Mouse (Mus musculus) forebrain, embryonic 14.5 days (tissue): ENCODE data around the gene Krtap27-1. TPM values are rescaled to one million over a fixed set of nuclear protein-coding genes. Genes with fewer than 3 reads are reported as not detected.

ENCODE experiments used
- ATAC-seq: fragments of 200-750 bp; cut with Nextera tagmentation; 2 replicates; pipeline ENCODE4 v1.8.0; 2017; ENCODE audit warnings: mild to moderate bottlenecking, moderate library complexity
- DNase-seq: peaks from one replicate; pipeline ENCODE4 v3.0.0-alpha.2; 2015; ENCODE audit warnings: low spot score
- H3K27ac ChIP-seq: fragments of 300-500 bp; sonication (generic); 2 replicates; pipeline ENCODE4 v1.5.1; 2014; ENCODE audit warnings: low read depth, mild to moderate bottlenecking, control low read depth, low read length, moderate library complexity
- H3K27me3 ChIP-seq: fragments of 300-500 bp; sonication (generic); replicated peaks from 2 replicates; pipeline ENCODE4 v1.6.1; 2014; ENCODE audit warnings: low read length, control low read depth, mixed read lengths; ENCODE audit not compliant: control insufficient read depth, insufficient read depth
- H3K36me3 ChIP-seq: fragments of 300-500 bp; sonication (generic); 2 replicates; pipeline ENCODE4 v1.6.1; 2014; ENCODE audit warnings: low read length, control low read depth; ENCODE audit not compliant: control insufficient read depth, insufficient read depth
- H3K4me1 ChIP-seq: fragments of 300-500 bp; sonication (generic); 2 replicates; pipeline ENCODE4 v1.6.1; 2014; ENCODE audit warnings: antibody characterized with exemption, low read length, control low read depth; ENCODE audit not compliant: control insufficient read depth, insufficient read depth
- H3K4me2 ChIP-seq: fragments of 300-500 bp; sonication (generic); 2 replicates; pipeline ENCODE4 v1.6.1; 2014; ENCODE audit warnings: mild to moderate bottlenecking, control low read depth, low read length
- H3K4me3 ChIP-seq: fragments of 300-500 bp; sonication (generic); 2 replicates; pipeline ENCODE4 v1.5.1; 2014; ENCODE audit warnings: low read depth, low read length, control low read depth
- H3K9ac ChIP-seq: fragments of 300-500 bp; sonication (generic); 2 replicates; pipeline ENCODE4 v1.6.1; 2014; ENCODE audit warnings: mild to moderate bottlenecking, low read length, control low read depth, moderate library complexity
- H3K9me3 ChIP-seq: fragments of 300-500 bp; sonication (generic); replicated peaks from 2 replicates; pipeline ENCODE4 v1.6.1; 2016; ENCODE audit warnings: low read length, control low read depth, mixed read lengths; ENCODE audit not compliant: control insufficient read depth
- WGBS: fragments of 180-500 bp; shearing (Covaris S2); extraction: QIAGEN DNeasy Blood & Tissue Kit; methylation state at CpG from one replicate; pipeline ENCODE4 v1.1.7; 2014; 5-methylcytosine and 5-hydroxymethylcytosine counted together
- polyA plus RNA-seq: library from polyadenylated mRNA; unstranded; fragments of >200 nt; fragmentation: Nextera tagmentation; extraction: Ambion mirVana; gene quantifications from 2 replicates; pipeline ENCODE4 v1.2.1, GENCODE M21; 2014

The Krtap27-1 gene
- polyA plus RNA-seq: not detected in 2 replicates

DNA sequence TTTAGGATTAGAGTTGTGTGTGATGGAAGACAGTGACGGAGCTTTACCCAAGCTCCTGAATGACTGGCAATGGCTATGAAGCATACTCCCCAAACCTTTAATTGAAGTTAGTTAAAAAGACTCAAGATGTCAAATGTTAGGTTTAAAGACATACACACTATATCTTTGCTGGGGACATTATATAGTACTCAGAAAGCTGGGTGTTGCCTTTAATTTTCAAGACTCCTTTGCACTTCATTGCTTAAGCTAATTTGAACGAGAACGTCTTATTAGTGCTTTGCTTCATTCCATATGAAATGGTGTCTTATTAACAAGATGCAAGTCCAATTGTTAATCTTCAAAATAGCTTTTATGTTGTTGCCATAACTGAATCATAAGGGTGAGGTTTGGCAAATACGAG is at the start of gene Krtap27-1:
TSS of gene Krtap27-1 (minus strand) at position 101 of the 400 bp plus-strand sequence.
- no peak within 1 kb of the TSS for H3K4me3 ChIP-seq
- WGBS: 88% methylated on average over 4 of the region's 4 CpGs
- no peak within 1 kb of the TSS for H3K27ac ChIP-seq
- no peak within 1 kb of the TSS for H3K4me2 ChIP-seq
- no peaks in the 10 kb centered on the region for H3K27me3 ChIP-seq
- no peak within 1 kb of the TSS for H3K9ac ChIP-seq
- DNase-seq (no peak), ATAC-seq (no peak)
- H3K36me3 ChIP-seq: no peaks in the 10 kb centered on the region
- H3K9me3 ChIP-seq: no peaks in the 10 kb centered on the region
- no peaks in the 10 kb centered on the region for H3K4me1 ChIP-seq

DNA sequence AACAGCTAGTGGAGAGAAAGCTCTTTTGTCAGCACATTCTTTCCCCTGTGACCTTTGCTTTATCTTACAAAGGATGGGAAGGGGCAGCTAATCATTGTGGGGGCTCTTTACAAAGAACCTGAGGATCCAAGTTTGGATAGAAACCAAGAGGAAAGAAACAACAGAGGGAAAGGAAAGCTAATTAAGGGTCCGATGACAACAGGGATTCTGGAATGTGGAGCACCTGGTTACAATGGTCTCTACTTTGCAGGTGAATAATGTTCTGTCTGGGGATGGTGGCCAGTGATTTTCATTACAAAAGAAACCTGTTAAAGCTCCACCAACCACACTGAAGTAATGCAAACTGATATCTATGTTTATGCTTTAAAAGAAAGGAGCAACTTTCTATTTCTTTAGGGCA is 48.6 kb upstream of the Krtap27-1 start:
- no peak for DNase-seq
- no peak for ATAC-seq
- WGBS: 10% methylated on average over 1 of the region's 1 CpGs
- no peak overlapping the region for H3K9ac ChIP-seq
- H3K4me3 ChIP-seq: no peak overlapping the region
- no peak overlapping the region for H3K27ac ChIP-seq
- no peak overlapping the region for H3K4me2 ChIP-seq
- no peaks in the 10 kb centered on the region for H3K4me1 ChIP-seq
- H3K36me3 ChIP-seq: no peaks in the 10 kb centered on the region
- H3K27me3 ChIP-seq: no peaks in the 10 kb centered on the region
- H3K9me3 ChIP-seq: no peaks in the 10 kb centered on the region

DNA sequence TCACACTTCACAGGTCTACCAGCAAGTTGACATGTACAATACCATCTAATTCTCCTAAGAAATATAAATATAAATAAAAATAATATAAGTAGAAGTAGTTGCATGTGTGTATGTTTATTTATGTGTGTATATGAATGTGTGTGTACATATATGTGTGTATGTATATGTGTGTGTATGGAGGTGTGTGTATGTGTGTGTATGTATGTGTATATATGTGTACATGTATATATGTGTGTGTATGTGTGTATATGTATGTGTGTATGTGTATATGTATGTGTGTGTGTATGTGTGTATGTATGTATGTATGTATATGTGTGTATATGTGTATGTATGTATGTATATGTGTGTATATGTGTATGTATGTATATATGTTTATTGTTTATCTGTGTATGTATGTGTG is 45.1 kb upstream of the Krtap27-1 start:
- Histone ChIP-seq H3K36me3 (no peaks in the 10 kb centered on the region), H3K27ac (no peak overlapping the region), H3K27me3 (no peaks in the 10 kb centered on the region), H3K4me2 (no peak overlapping the region), H3K4me3 (no peak overlapping the region), H3K9me3 (no peaks in the 10 kb centered on the region), H3K9ac (no peak overlapping the region), H3K4me1 (no peaks in the 10 kb centered on the region)
- DNase-seq (no peak), ATAC-seq (no peak)

DNA sequence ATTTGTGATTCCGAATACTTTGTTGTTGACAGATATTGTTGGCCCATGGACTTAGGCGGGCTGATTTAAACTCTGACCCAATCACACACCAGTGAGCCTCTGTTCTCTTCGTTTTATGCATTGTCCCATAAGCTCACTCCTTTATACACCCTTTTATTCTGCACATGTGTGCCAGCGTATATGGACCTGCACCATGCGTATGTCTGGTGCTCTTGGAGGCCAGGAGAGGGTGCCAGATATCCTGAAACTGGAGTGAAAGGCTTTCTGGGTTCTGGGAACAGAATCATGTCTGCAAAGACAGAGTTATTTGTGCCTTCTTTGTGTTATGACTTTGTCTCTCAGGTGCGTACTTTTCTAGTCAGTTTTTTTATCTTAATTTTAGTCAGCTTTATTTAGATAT is 39.8 kb upstream of the Krtap27-1 start:
- peak; percentile 38 for DNase-seq
- H3K4me3 ChIP-seq: no peak overlapping the region
- ATAC-seq: no peak
- no peaks in the 10 kb centered on the region for H3K27me3 ChIP-seq
- no peaks in the 10 kb centered on the region for H3K36me3 ChIP-seq
- 80% methylated on average over 6 of the region's 6 CpGs for WGBS
- no peak overlapping the region for H3K4me2 ChIP-seq
- no peaks in the 10 kb centered on the region for H3K4me1 ChIP-seq
- no peak overlapping the region for H3K27ac ChIP-seq
- no peaks in the 10 kb centered on the region for H3K9me3 ChIP-seq
- H3K9ac ChIP-seq: no peak overlapping the region

DNA sequence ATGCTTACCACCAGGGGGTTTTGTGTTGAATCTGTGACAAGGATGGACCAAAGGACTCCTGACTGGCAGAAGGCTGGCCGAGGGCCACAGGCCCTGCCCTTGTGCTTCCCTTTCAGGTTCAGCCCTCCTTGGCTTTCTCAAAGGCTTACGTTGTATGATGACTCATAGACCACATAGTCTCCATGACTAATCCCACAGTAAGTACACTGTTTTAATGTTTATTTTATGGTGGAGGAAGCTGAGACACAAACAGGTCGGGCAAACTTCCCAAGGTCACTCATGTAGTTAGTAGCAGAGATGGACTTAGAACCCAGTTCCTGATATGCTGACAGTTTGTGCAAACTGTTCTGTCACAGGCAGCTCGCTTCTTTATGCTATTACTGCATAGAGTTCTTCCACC is 39.3 kb upstream of the Krtap27-1 start:
- H3K4me2 ChIP-seq: no peak overlapping the region
- H3K27me3 ChIP-seq: no peaks in the 10 kb centered on the region
- H3K27ac ChIP-seq: no peak overlapping the region
- no peak overlapping the region for H3K9ac ChIP-seq
- WGBS: 87% methylated on average over 4 of the region's 4 CpGs
- DNase-seq: no peak
- no peaks in the 10 kb centered on the region for H3K4me1 ChIP-seq
- no peak; the same call in 1 of the 2 replicates for ATAC-seq
- H3K36me3 ChIP-seq: no peaks in the 10 kb centered on the region
- H3K4me3 ChIP-seq: no peak overlapping the region
- H3K9me3 ChIP-seq: no peaks in the 10 kb centered on the region

DNA sequence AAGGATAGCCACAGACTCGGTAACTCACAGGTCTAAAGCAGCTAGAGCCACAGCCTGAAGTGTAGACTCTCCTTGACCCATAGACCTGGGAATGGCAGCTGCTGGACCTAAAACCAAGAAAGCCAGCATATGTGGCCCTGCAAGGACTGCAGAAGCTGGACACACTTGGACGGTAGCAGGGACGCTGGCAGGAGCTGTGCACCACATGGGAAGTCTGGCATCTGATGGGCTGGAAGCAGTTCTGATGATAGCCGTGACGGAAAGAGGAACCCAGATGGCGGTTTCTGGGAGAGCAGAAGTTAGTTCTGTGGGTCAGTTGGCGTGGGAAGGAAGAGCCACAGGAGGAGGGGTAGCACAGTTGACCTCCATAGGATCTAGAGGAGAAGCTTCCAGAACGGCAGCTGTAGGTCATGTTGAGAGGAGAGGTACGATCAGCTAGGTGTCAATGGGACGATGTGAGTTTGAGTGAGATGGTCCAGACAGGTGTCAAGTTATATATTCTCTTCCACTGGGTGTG is 36.1 kb upstream of the Krtap27-1 start, which contains the start of gene 2310061N02Rik:
TSS of gene 2310061N02Rik (minus strand) at position 467 of the 517 bp plus-strand sequence.
- H3K4me3 ChIP-seq: no peak within 1 kb of the TSS
- H3K9ac ChIP-seq: no peak within 1 kb of the TSS
- H3K27me3 ChIP-seq: no peaks in the 10 kb centered on the region
- no peak for ATAC-seq
- H3K9me3 ChIP-seq: no peaks in the 10 kb centered on the region
- no peaks in the 10 kb centered on the region for H3K4me1 ChIP-seq
- H3K36me3 ChIP-seq: no peaks in the 10 kb centered on the region
- no peak for DNase-seq
- WGBS: 89% methylated on average over 10 of the region's 10 CpGs
- no peak within 1 kb of the TSS for H3K4me2 ChIP-seq
- no peak within 1 kb of the TSS for H3K27ac ChIP-seq

DNA sequence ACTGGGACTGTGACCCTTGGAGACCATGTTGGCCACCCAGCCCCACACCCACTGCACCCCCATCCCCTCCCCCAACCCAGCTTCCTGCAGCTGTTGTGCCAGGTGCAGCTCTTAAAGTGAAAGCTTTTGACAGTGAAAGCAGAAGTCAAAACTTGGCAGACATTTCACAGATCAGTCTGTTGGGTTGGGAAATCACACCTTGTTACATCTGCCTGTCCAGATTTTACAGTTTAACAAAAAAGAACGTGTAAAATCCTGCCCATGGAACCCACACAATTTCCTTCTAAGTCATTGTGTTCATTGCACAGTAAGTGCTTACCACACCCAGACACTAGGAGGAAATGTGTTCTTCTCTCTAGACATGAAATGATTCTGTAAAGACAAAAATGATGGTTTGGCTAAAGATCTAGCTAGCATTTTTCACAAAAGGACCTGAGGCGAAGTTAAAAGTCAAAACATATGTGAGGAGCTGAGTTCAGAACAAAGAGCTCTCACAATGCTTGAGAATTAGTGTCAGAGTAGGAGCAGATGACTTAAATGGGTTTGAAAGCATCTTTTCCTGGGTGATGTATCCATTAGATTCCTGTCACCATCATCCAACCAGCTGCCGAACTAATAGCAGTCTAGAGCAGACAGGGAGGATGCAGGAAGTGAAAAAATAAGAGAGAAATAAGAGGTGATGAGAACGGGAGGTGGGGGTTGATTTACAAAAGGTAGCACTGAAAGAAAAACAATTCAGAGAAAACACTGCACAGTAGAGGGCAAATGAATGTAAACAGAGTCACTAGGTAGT is 29.8 kb upstream of the Krtap27-1 start:
- no peak overlapping the region for H3K9ac ChIP-seq
- ATAC-seq: no peak
- H3K4me2 ChIP-seq: no peak overlapping the region
- 60% methylated on average over 4 of the region's 4 CpGs for WGBS
- no peak overlapping the region for H3K4me3 ChIP-seq
- DNase-seq: peak; percentile 17
- H3K9me3 ChIP-seq: no peaks in the 10 kb centered on the region
- no peaks in the 10 kb centered on the region for H3K36me3 ChIP-seq
- no peaks in the 10 kb centered on the region for H3K27me3 ChIP-seq
- no peaks in the 10 kb centered on the region for H3K4me1 ChIP-seq
- H3K27ac ChIP-seq: no peak overlapping the region

DNA sequence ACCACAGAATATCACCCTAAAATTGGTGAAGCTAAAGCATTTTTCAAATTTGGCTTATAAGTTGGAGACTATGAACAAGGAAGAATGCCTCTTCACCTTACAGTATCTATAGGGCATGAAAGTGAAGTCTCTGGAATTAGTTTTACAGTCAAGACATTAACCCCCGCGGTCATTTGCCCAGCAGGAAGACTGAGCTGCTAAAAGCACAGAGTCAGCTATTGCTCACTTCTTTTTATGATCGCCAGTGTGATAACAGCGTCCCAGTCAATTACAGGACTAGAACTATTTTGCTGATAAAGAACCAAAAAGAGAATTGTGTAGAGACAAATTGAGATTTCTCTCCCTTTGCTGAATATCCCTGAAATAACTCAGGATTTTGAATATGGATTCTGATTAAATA is 24.8 kb upstream of the Krtap27-1 start:
- H3K4me1 ChIP-seq: no peaks in the 10 kb centered on the region
- no peaks in the 10 kb centered on the region for H3K9me3 ChIP-seq
- no peaks in the 10 kb centered on the region for H3K36me3 ChIP-seq
- H3K4me2 ChIP-seq: no peak overlapping the region
- H3K27ac ChIP-seq: no peak overlapping the region
- 91% methylated on average over 4 of the region's 4 CpGs for WGBS
- no peaks in the 10 kb centered on the region for H3K27me3 ChIP-seq
- DNase-seq (no peak), ATAC-seq (no peak)
- H3K4me3 ChIP-seq: no peak overlapping the region
- no peak overlapping the region for H3K9ac ChIP-seq

DNA sequence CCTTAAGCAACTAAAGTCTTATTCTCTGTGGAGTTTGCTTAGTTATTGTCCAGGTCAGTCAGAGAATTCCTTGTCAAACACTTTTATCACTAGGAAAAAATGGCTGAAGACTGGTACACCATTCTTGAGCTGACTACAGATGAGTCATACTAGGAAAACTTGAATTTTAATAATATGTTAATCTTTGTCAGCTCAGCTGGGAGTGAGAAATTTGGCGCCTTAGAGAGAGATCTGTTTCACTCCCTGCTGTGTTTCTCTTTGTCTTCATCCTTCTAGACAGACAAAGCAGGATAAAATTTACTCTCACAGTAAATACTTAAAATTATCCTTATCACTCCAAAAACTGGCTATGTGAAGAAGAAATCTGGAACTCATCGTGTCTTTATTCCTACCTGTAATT is 9.8 kb upstream of the Krtap27-1 start:
- H3K27me3 ChIP-seq: no peaks in the 10 kb centered on the region
- no peak overlapping the region for H3K4me2 ChIP-seq
- H3K27ac ChIP-seq: no peak overlapping the region
- H3K36me3 ChIP-seq: no peaks in the 10 kb centered on the region
- H3K9me3 ChIP-seq: no peaks in the 10 kb centered on the region
- WGBS: 25% methylated on average over 2 of the region's 2 CpGs
- ATAC-seq (peak; percentile 69; the same call in 1 of the 2 replicates), DNase-seq (peak; percentile 65)
- no peak overlapping the region for H3K9ac ChIP-seq
- no peaks in the 10 kb centered on the region for H3K4me1 ChIP-seq
- no peak overlapping the region for H3K4me3 ChIP-seq
